Mouse (Mus musculus): ENCODE measurements around the gene Btg1. TPM values are rescaled to one million over a fixed set of nuclear protein-coding genes. Genes with fewer than 3 reads are reported as not detected.
A peak's percentile ranks its signal among the peaks of the same experiment; 100 is the strongest.

Gene Btg1
- total and polyA plus RNA-seq, 2 experiments from 2014 or later, result 15.2 to 21.3 TPM

DNA sequence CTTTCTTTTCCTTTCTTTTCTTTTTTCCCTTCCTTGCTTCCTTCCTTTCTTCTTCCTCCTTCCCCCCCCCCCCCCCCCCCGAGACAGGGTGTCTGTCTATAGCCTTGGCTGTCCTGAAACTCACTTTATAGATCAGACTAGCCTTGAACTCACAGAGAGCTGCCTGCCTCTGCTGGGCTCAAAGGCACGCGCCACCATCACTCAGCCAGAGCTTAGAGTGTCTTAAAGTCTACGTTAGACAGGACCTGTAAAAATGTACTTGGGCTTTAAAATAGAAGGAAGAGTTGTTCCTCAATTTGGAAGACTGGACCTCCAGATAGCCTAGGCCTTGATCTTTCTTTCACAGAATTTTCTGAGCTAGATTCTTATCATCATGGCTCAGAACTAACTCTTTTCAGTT is 8.3 kb downstream of the Btg1 start:
- WGBS, result 75% methylated on average over 4 of the region's 4 CpGs
- TF ChIP-seq CTCF (IDR thresholded peaks at IDR 0.05), result no peak
- 0 out of 2 replicates have a peak, but pooled peaks cover 2% of the 10 kb centered on the region for H3K36me3 ChIP-seq (ENCODE audit: insufficient read depth, low read length)
- H3K27me3 ChIP-seq (ENCODE audit: insufficient read depth, low read length), result no peaks in the 10 kb centered on the region
- peak overlapping the region; percentile 13; the same call in 1 of the 2 replicates for H3K4me3 ChIP-seq (ENCODE audit: low read depth, low read length)
- ATAC-seq (ENCODE audit: low FRiP score) (no peak), DNase-seq (ENCODE audit: low spot score) (no peak)
- no peaks in the 10 kb centered on the region for H3K9me3 ChIP-seq (ENCODE audit: low read length)
- no peak overlapping the region for H3K9ac ChIP-seq (replicated peaks; ENCODE audit: low read length, poor library complexity, severe bottlenecking)
- H3K27ac ChIP-seq (ENCODE audit: low read depth, low read length), result no peak overlapping the region
- peak overlapping the region; percentile 39 for H3K4me2 ChIP-seq (ENCODE audit: low read depth, low read length, poor library complexity, severe bottlenecking)
- peaks cover 3% of the 10 kb centered on the region; the same call in 1 of the 2 replicates for H3K4me1 ChIP-seq (ENCODE audit: insufficient read depth, low read length)

DNA sequence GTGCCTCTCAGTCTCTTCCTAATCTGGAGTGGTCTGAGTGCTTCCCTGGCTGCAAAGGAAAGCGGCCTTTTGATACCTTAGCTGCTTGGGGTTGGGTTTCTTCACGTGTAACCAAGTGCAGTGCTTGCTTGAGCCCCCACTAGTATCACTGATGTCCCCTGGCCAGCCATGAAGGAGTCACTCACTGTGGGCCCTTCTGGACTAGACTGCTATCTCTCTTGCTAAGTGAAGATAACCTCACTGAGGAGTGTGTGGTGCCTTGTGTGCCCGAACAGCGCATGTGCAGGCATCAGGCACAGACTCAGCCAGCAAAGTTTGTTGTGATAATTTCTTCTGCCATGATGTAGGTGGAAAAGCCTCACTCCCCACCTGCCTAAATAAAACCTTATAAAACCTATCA is 8.9 kb downstream of the Btg1 start:
- TF ChIP-seq CTCF (IDR thresholded peaks at IDR 0.05), result no peak
- H3K4me2 ChIP-seq (ENCODE audit: low read depth, low read length, poor library complexity, severe bottlenecking), result peak overlapping the region; percentile 39
- no peaks in the 10 kb centered on the region for H3K36me3 ChIP-seq (ENCODE audit: insufficient read depth, low read length)
- peak overlapping the region; percentile 13 for H3K4me3 ChIP-seq (ENCODE audit: low read depth, low read length)
- peaks cover 3% of the 10 kb centered on the region; the same call in 1 of the 2 replicates for H3K4me1 ChIP-seq (ENCODE audit: insufficient read depth, low read length)
- WGBS, result 64% methylated on average over 4 of the region's 4 CpGs
- DNase-seq (ENCODE audit: low spot score), result no peak
- H3K27ac ChIP-seq (ENCODE audit: low read depth, low read length), result no peak overlapping the region
- no peaks in the 10 kb centered on the region for H3K9me3 ChIP-seq (ENCODE audit: low read length)
- ATAC-seq (ENCODE audit: low FRiP score), result no peak
- no peaks in the 10 kb centered on the region for H3K27me3 ChIP-seq (ENCODE audit: insufficient read depth, low read length)
- H3K9ac ChIP-seq (replicated peaks; ENCODE audit: low read length, poor library complexity, severe bottlenecking), result no peak overlapping the region

GRCm38 (mm10) chr10:96626120-96626750 is 9.4 kb downstream of the Btg1 start:
- no peak overlapping the region for H3K4me3 ChIP-seq (ENCODE audit: low read depth, low read length)
- H3K27me3 ChIP-seq (ENCODE audit: insufficient read depth, low read length), result no peaks in the 10 kb centered on the region
- no peak for TF ChIP-seq CTCF (IDR thresholded peaks at IDR 0.05)
- WGBS, result 95% methylated on average over 10 of the region's 10 CpGs
- ATAC-seq (ENCODE audit: low FRiP score), result no peak
- H3K27ac ChIP-seq (ENCODE audit: low read depth, low read length), result no peak overlapping the region
- H3K36me3 ChIP-seq (ENCODE audit: insufficient read depth, low read length), result no peaks in the 10 kb centered on the region
- 0 out of 2 replicates have a peak overlapping the region, but pooled peaks have one; percentile 5 for H3K4me2 ChIP-seq (ENCODE audit: low read depth, low read length, poor library complexity, severe bottlenecking)
- H3K4me1 ChIP-seq (ENCODE audit: insufficient read depth, low read length), result peaks cover 3% of the 10 kb centered on the region; the same call in 1 of the 2 replicates
- H3K9ac ChIP-seq (replicated peaks; ENCODE audit: low read length, poor library complexity, severe bottlenecking), result no peak overlapping the region; the same call in 1 of the 2 replicates
- no peaks in the 10 kb centered on the region for H3K9me3 ChIP-seq (ENCODE audit: low read length)
- no peak for DNase-seq (ENCODE audit: low spot score)

- TF ChIP-seq CTCF (IDR thresholded peaks at IDR 0.05), result no peak
- no peak for ATAC-seq (ENCODE audit: low FRiP score)
- no peak overlapping the region for H3K4me3 ChIP-seq (ENCODE audit: low read depth, low read length)
- peaks cover 3% of the 10 kb centered on the region; the same call in 1 of the 2 replicates for H3K4me1 ChIP-seq (ENCODE audit: insufficient read depth, low read length)
- H3K4me2 ChIP-seq (ENCODE audit: low read depth, low read length, poor library complexity, severe bottlenecking), result no peak overlapping the region
- no peaks in the 10 kb centered on the region for H3K27me3 ChIP-seq (ENCODE audit: insufficient read depth, low read length)
- no peaks in the 10 kb centered on the region for H3K36me3 ChIP-seq (ENCODE audit: insufficient read depth, low read length)
- DNase-seq (ENCODE audit: low spot score), result no peak
- no peaks in the 10 kb centered on the region for H3K9me3 ChIP-seq (ENCODE audit: low read length)
- 90% methylated on average over 10 of the region's 10 CpGs for WGBS
- no peak overlapping the region for H3K9ac ChIP-seq (replicated peaks; ENCODE audit: low read length, poor library complexity, severe bottlenecking)
- H3K27ac ChIP-seq (ENCODE audit: low read depth, low read length), result no peak overlapping the region
These were observed 10.5 kb downstream of the Btg1 start for GRCm38 (mm10) chr10:96627332-96627731.

DNA sequence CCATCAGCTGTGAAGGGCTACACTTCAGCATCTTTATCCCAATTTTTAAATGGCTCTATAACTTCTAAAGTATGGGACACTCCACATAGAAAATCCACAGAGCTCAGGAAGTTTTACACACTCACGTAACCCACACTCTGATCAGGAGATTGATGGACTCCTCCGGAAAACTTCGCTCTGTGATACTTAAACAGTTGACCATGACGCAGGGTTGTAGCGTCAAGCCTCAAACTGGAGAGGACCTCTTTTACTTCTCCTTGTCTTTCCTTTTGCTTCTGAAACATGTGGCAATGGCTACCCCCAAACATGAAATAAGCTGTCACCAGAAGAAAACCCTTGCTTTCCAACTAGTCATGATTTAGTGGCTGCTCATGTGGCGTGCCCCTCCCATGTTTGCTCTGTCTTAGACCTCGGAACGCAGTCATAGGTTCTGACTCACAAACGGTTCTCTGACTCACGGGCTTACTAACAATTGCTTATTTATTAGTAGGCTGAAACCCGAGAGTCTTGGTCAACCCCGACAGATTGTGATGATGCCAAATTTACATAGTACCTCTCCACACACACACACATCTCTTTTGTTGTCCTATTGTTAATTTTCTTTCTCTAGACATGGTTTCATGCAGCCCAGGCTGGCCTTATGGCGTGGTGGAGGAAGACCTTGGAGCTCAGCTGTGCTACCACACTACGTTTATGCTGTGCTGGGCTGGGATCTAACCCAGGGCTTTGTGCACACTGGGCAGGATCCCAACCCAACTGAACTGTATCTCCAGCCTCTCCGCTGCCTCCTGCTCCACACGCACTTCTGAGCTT is 11.5 kb downstream of the Btg1 start:
- ATAC-seq (ENCODE audit: low FRiP score), result no peak
- Histone ChIP-seq H3K36me3 (ENCODE audit: insufficient read depth, low read length) (no peaks in the 10 kb centered on the region), H3K9me3 (ENCODE audit: low read length) (no peaks in the 10 kb centered on the region), H3K27me3 (ENCODE audit: insufficient read depth, low read length) (no peaks in the 10 kb centered on the region), H3K4me2 (ENCODE audit: low read depth, low read length, poor library complexity, severe bottlenecking) (no peak overlapping the region), H3K27ac (ENCODE audit: low read depth, low read length) (no peak overlapping the region), H3K9ac (replicated peaks; ENCODE audit: low read length, poor library complexity, severe bottlenecking) (no peak overlapping the region), H3K4me3 (ENCODE audit: low read depth, low read length) (no peak overlapping the region), H3K4me1 (ENCODE audit: insufficient read depth, low read length) (peaks cover 3% of the 10 kb centered on the region; the same call in 1 of the 2 replicates)
- TF ChIP-seq CTCF (IDR thresholded peaks at IDR 0.05), result no peak
- no peak for DNase-seq (ENCODE audit: low spot score)
- WGBS, result 89% methylated on average over 16 of the region's 16 CpGs

DNA sequence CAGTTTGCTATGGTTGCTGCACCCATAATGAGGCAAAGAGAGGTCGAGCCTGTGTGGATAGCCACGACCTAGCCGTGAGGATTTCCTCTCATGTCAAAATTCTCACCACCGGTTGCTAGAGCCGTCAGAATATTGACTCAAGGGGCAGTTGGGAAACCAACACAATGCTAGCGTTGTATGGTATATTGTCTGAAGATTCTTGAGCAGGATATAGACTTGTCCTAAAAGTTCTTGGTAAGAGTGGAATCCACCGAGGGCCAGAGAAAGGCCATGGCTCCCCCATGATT is 12.1 kb downstream of the Btg1 start:
- DNase-seq (ENCODE audit: low spot score) (no peak), ATAC-seq (ENCODE audit: low FRiP score) (no peak)
- no peaks in the 10 kb centered on the region for H3K9me3 ChIP-seq (ENCODE audit: low read length)
- H3K4me2 ChIP-seq (ENCODE audit: low read depth, low read length, poor library complexity, severe bottlenecking), result no peak overlapping the region
- no peak overlapping the region for H3K4me3 ChIP-seq (ENCODE audit: low read depth, low read length)
- H3K27me3 ChIP-seq (ENCODE audit: insufficient read depth, low read length), result no peaks in the 10 kb centered on the region
- no peak overlapping the region for H3K27ac ChIP-seq (ENCODE audit: low read depth, low read length)
- no peak for TF ChIP-seq CTCF (IDR thresholded peaks at IDR 0.05)
- 88% methylated on average over 7 of the region's 7 CpGs for WGBS
- H3K36me3 ChIP-seq (ENCODE audit: insufficient read depth, low read length), result no peaks in the 10 kb centered on the region
- peaks cover 3% of the 10 kb centered on the region; the same call in 1 of the 2 replicates for H3K4me1 ChIP-seq (ENCODE audit: insufficient read depth, low read length)
- no peak overlapping the region for H3K9ac ChIP-seq (replicated peaks; ENCODE audit: low read length, poor library complexity, severe bottlenecking)
